Mouse (Mus musculus): ENCODE results near the gene Sectm1a.

GRCm38 (mm10) chr11:121067895-121068294, 13.1 kb downstream of the Sectm1a start:
- TF ChIP-seq TAL1 (IDR thresholded peaks at IDR 0.05; ENCODE audit: low read length) = no peak
- TF ChIP-seq GATA1 (IDR thresholded peaks at IDR 0.05; ENCODE audit: low read length) = no peak

All from erythroblast, embryonic 14.5 days (primary cell).